Mouse (Mus musculus) cerebellum, adult 9-10 months (tissue): ENCODE data around the gene Dppa2.
"Not testable (repeated sequence)": the region's sequence is repeated elsewhere in the genome, so short reads cannot be mapped to it uniquely, and the experiment has no call there.

ENCODE experiments used
- DNase-seq: peaks from one replicate; pipeline ENCODE4 v3.0.0; 2022

The Dppa2 gene

GRCm38 (mm10) chr16:48303509-48303908, at the start of gene Dppa2:
Gene Dppa2, plus strand, starts transcription at chr16:48303908.
- DNase-seq: no peak

GRCm38 (mm10) chr16:48254584-48254983, 49.1 kb upstream of the Dppa2 start:
- no peak for DNase-seq

GRCm38 (mm10) chr16:48259519-48259918, 44.2 kb upstream of the Dppa2 start:
- no peak for DNase-seq

GRCm38 (mm10) chr16:48262901-48263300, 40.8 kb upstream of the Dppa2 start:
- DNase-seq: no peak

GRCm38 (mm10) chr16:48265856-48266255, 37.9 kb upstream of the Dppa2 start:
- no peak for DNase-seq

GRCm38 (mm10) chr16:48276940-48277339, 26.8 kb upstream of the Dppa2 start:
- DNase-seq: no peak

GRCm38 (mm10) chr16:48280883-48281282, 22.8 kb upstream of the Dppa2 start:
- no peak for DNase-seq

- DNase-seq: no peak
Measured at GRCm38 (mm10) chr16:48282801-48283200, 20.9 kb upstream of the Dppa2 start.

- no peak for DNase-seq
Measured at GRCm38 (mm10) chr16:48283517-48283916, 20.2 kb upstream of the Dppa2 start, which contains the start of gene Dppa4. Gene Dppa4, plus strand, starts transcription at chr16:48283733.

GRCm38 (mm10) chr16:48285517-48285916, 18.2 kb upstream of the Dppa2 start:
- no peak for DNase-seq

- DNase-seq: no peak
Measured at GRCm38 (mm10) chr16:48297384-48298136, 6.1 kb upstream of the Dppa2 start.

- no peak for DNase-seq
Measured at GRCm38 (mm10) chr16:48299884-48300283, 3.8 kb upstream of the Dppa2 start.

GRCm38 (mm10) chr16:48303983-48304382, 275 bp downstream of the Dppa2 start:
- no peak for DNase-seq

- DNase-seq: not testable (repeated sequence)
Measured at GRCm38 (mm10) chr16:48308916-48309315, 5.2 kb downstream of the Dppa2 start.

GRCm38 (mm10) chr16:48309912-48310630, 6.4 kb downstream of the Dppa2 start:
- no peak for DNase-seq

- peak; percentile 71 for DNase-seq
Measured at GRCm38 (mm10) chr16:48315294-48315693, 11.6 kb downstream of the Dppa2 start.

GRCm38 (mm10) chr16:48320781-48321180, 17.1 kb downstream of the Dppa2 start:
- DNase-seq: no peak

- no peak for DNase-seq
Measured at GRCm38 (mm10) chr16:48323133-48323532, 19.4 kb downstream of the Dppa2 start.

- no peak for DNase-seq
Measured at GRCm38 (mm10) chr16:48323602-48324345, 20.1 kb downstream of the Dppa2 start.

GRCm38 (mm10) chr16:48326903-48327302, 23.2 kb downstream of the Dppa2 start:
- peak; percentile 74 for DNase-seq

GRCm38 (mm10) chr16:48328420-48328819, 24.7 kb downstream of the Dppa2 start:
- DNase-seq: no peak

GRCm38 (mm10) chr16:48331822-48332221, 28.1 kb downstream of the Dppa2 start:
- peak; percentile 98 for DNase-seq

- no peak for DNase-seq
Measured at GRCm38 (mm10) chr16:48335326-48335725, 31.6 kb downstream of the Dppa2 start.
